Mouse (Mus musculus) left cerebral cortex, adult 11 months (tissue): Measurements from ENCODE around the gene Tnrc18.

Experiments
- DNase-seq: peaks from one replicate; pipeline ENCODE4 v3.0.0; 2022; ENCODE audit warnings: low spot score

The Tnrc18 gene

DNA sequence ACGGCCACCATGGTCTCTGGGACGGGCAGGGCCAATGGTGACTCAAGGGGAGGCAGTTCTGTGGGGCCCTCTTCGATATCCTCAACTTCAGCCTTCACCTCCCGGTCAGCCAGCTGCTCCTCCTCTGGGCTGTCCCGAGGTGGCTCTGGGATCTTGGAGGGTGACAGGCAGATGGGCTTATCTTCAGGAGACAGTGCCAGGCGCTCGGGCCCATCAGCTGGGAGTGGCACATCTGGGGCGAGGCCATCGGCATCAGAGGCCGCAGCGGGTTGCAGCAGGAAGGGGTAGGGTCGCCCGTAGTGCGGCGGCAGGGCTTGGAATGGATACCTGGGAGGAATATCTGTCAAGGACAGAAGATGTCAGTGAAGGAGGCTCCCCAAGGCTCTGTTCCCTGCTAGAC is 45.5 kb downstream of the Tnrc18 start:
- no peak for DNase-seq

GRCm38 (mm10) chr5:142771034-142771433 is 46.4 kb downstream of the Tnrc18 start:
- DNase-seq = no peak

GRCm38 (mm10) chr5:142769641-142770040 is 47.8 kb downstream of the Tnrc18 start:
- DNase-seq = no peak

DNA sequence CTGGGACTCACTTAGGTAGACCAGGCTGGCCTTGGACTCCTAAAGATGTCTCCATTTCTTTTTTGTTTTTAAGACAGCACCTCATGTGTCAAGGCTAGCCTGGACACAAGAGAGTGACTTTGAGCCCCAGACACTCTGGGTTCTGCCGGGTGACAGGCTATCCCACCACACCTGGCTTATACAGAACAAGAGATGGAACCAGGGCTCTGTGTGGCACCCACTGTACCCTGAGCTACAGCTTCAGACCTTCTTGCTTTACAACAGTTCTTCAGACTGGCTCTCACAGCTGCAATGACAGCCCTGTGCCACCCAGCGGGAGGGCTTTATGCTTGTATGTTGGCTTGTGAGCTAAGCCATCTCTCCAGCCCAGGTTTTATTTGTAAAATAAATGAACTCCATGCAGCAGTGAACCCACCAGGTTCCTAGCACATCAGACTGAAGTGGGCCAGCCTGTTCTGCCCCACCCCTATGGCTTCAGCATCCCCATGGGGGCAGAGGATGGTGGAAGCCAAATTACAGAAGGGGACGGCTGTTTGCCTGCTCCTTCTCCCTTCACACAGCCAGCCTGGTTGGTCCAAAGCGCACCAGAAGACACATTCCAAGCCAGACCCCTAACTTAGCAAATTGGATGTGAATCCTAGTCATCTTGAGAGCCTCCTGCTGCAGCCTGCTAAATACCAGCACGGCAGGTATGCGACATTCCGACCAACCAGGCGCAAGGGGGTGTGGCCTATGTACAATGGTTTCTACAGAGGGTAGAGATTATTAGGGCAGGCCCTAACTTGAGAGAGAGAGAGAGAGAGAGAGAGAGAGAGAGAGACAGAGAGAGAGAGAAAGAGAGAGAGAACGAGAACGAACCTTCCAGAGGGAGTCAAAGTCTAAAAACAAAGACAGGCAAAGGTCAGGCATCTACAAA is 48.9 kb downstream of the Tnrc18 start:
- DNase-seq = no peak

GRCm38 (mm10) chr5:142767937-142768336 is 49.5 kb downstream of the Tnrc18 start:
- peak; percentile 76 for DNase-seq

- DNase-seq = no peak
Observed at GRCm38 (mm10) chr5:142766708-142767107, 50.8 kb downstream of the Tnrc18 start.

DNA sequence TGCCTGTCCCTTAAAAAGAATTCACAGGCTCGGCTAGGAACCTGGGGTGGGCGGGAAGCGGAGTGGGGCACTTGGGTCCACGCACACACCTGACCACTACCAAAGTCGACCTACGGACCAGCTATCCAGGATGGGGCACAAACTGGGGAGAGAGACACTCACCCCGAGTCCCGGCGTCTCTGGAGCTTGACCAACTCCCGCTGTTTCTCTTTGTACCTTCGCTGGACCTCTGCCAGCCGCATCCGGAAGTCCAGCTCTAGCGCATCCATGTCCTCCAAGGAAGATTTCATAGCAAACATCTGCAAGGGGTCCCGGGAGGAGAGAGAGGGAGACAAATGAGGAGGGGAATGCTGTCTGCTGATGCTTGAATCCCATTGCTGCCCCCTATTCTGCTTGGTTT is 52.6 kb downstream of the Tnrc18 start:
- DNase-seq = no peak

GRCm38 (mm10) chr5:142764306-142764705 is 53.2 kb downstream of the Tnrc18 start:
- DNase-seq = no peak

DNA sequence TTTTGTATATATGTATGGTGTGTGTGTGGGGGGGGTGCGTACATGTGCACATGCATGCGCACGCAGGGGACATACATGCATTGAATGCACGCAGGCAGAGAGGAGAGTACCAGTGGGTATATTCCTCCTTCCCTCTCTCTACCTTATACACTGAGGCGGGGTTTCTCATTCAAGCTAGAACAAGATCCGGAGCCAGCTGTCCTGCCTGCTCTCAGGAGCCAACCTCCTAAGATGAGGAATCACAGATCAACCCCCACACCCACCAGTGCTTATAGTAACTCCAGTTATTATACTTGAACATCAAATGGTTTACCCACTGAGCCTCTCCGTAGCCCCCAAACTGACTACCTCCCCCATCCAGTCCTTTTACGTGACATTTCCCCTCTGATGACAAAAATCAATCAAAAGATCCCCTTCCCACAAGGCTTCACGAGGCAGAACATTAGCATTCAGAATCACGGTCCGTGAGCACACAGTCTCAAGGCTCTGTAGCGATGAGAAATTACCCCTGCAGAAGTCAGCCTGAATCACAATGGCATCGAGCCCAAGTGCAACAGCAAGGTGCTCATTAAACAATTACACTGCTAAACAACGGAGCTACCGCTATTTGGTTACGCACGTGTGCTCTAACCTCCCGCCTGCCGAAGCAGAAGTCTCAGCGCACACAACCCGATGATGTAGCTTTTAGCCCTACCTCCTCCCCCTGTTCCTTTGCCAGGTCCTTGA is 55.2 kb downstream of the Tnrc18 start:
- no peak for DNase-seq

DNA sequence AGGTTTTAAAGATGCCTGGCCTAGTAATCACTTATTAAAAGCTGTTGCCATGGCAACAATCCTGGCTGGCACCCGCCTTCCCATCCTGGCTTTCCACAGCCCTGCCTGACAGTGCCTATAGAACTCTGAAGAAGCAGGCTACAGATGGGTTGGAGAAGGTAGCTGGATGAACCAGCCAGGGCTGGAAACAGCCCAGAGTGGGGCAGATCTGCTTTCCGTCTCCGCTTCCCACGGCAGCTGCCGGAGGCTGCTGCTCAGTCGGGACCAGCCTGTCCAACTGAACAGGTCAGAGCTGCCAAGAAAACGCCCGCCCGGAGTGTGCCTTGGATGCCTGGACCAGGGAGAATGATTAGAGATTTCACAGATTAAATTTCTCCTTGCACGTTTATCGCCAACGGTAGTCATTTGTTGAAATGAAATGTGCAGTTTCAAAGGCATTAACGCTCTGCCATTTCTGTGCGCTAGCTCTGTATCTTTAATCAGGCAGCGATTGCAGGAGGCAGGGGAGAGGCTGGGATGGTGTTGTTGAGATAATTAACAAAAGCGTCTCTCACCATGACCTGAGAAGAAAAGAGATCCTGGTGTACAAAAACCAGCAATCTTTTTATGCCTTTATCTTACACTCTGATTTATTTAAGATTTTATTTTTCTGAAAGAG is 56.0 kb downstream of the Tnrc18 start:
- peak; percentile 63 for DNase-seq

- DNase-seq = no peak
Observed at GRCm38 (mm10) chr5:142759786-142760185, 57.7 kb downstream of the Tnrc18 start.

- DNase-seq = no peak
Observed at GRCm38 (mm10) chr5:142752241-142752640, 65.2 kb downstream of the Tnrc18 start.

DNA sequence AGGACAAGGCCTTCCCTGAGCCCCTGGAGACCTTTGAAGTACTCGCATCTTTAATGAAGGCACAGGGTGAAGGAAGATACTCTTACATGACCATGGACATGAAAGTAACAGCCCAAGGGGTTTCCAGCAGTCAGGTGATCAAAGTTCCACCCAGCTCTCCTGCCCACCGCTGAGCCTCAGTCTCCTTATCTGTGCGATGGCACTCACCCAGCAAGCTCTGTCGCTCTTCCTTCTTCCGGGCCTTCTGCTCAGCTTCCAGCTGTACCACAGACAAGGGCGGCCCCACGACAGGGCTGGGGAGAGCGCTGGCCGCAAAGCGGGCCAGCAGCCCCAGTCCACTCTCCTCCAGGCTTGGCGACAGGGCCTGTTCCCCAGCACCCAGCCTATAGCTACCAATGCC is 67.3 kb downstream of the Tnrc18 start:
- DNase-seq = no peak

DNA sequence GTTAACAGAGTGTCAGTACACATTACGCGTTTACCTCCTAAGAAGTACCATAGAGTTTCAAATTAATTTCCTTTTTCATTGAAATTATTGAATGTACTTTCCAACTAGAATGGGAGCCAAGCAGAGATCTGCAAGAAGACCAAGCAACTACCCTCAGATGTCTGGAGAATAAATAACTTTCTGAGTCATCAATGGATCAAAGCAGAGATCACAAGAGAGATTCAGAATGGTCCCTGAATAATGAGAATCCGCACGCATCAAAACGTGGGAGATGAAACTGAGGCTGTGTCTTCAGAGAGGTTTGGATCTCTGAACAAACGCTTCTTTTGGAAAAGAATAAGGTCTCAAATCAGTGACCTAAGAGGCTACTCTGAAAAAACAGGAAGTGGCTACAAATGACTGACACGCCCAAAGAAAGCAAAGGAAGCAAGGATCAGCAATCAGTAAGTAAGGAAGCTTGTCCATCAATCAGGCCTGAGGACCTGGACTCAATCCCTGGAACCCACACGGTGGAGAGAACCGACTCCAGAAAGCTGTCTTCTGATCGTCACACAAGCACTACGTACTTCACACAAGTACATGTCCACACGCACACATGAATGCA is 70.3 kb downstream of the Tnrc18 start:
- no peak for DNase-seq

DNA sequence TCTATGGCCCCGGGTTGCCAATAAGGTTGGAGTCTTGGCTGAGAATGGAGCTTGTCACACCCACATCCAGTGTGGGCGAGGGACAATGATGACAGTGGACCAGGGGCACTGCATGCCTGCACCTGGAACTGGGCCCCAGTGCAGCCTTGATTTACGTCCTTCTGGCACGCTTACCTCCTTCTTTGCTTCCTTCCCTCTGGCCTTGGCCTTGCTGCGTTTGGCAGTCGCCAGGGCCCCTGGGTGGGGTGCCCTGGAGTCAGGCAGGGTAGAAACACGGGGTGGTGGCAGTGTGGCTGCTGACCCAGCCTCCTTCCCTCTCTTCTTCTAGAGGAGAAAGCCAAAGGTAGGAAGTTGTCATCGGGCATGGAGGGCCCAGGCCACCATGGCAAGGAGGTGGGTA is 77.5 kb downstream of the Tnrc18 start:
- DNase-seq = no peak

DNA sequence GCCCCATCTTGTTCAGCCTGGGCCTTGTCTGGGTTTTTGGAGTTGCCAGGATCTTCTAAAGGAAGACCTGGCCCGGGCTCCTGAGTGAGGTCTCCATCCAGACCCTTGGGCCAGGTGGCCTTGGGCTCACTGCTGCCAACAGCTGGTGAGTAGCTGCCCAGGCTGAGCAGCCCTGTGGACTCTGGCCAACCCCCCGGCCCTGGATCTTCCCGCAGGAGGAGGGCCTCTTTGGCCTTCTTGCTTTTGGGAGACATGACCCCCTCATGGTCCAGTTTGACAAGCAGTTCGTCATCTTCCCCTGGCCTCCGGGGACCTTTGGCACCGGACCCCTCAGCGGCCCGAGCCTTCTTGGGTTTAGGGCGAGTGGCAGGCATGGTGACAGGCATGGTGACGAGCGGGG is 85.5 kb downstream of the Tnrc18 start:
- no peak for DNase-seq

DNA sequence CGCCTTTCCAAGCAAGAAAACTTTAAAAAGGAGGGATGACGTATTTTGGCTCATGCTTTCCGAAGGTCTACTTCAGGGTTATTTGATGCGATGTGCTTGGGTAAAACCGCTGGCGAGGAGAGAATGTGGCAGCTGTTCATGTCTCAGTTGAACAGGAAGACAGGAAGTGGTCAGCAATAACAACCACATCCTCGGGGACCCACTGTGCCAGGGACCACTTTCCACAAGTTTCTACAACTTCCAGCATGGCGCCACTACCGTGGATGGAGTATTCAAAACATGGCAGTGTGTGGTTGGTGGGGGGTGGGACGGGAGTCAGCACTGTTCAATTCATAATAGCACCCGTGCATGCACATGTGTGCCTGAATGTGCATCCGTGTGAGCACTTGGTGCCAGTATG is 87.2 kb downstream of the Tnrc18 start:
- no peak for DNase-seq

DNA sequence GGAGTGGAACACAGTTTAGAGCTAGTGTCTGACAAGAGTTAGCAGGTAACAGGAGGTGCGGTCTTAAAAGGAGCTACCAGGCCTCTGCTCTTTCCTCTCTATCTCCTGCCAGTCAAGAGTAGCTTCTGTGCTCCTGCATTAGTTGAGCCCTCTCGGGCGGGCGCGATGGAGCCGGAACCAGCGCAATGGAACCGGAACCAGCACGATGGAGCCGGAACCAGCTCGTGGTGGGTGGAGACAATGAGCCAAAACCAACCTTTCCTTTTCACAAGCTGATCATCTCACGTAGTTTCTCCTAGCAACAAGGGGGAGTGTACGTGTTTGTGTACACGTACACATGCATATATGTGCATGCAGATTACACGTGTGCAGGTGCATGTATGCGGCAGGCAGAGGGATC is 89.2 kb downstream of the Tnrc18 start:
- no peak for DNase-seq

GRCm38 (mm10) chr5:142726748-142727147 is 90.7 kb downstream of the Tnrc18 start:
- DNase-seq = no peak

GRCm38 (mm10) chr5:142724265-142724664 is 93.2 kb downstream of the Tnrc18 start:
- no peak for DNase-seq

- DNase-seq = no peak
Observed at GRCm38 (mm10) chr5:142723520-142724133, 93.8 kb downstream of the Tnrc18 start.

- DNase-seq = no peak
Observed at GRCm38 (mm10) chr5:142719897-142720296, 97.6 kb downstream of the Tnrc18 start.
